Mouse (Mus musculus) testis, adult 2 months (tissue): ENCODE measurements at regions not wholly inside any gene's neighbourhood (a gene's known extent, or its start where the extent isn't known, plus 50 kb on each side); places are given as distances from the start of the nearest gene placed in this dataset.

Experiments
- CTCF ChIP-seq: fragments of 200-500 bp; IDR thresholded peaks from 2 replicates; pipeline ENCODE4 v1.5.1; 2012; ENCODE audit warnings: low read depth, mild to moderate bottlenecking, inconsistent platforms, low read length, moderate library complexity; ENCODE audit not compliant: control insufficient read depth, insufficient read depth, insufficient replicate concordance
- POLR2A ChIP-seq: fragments of 200-500 bp; IDR thresholded peaks from 2 replicates; pipeline ENCODE4 v1.6.1; 2012; ENCODE audit warnings: low read depth, mild to moderate bottlenecking, inconsistent platforms, low read length, moderate library complexity; ENCODE audit not compliant: control insufficient read depth

- TF ChIP-seq POLR2A (no peak), CTCF (no peak)
These were observed 719.3 kb downstream of the Tns3 start for GRCm38 (mm10) chr11:7944956-7945515.
